Mouse (Mus musculus) kidney, adult 18-20 months (tissue): ENCODE data around the gene Ahcy.
"Not testable (repeated sequence)": the region's sequence is repeated elsewhere in the genome, so short reads cannot be mapped to it uniquely, and the experiment has no call there.

Source experiments
- DNase-seq: peaks from one replicate; pipeline ENCODE4 v3.0.0; 2021

The Ahcy gene

DNA sequence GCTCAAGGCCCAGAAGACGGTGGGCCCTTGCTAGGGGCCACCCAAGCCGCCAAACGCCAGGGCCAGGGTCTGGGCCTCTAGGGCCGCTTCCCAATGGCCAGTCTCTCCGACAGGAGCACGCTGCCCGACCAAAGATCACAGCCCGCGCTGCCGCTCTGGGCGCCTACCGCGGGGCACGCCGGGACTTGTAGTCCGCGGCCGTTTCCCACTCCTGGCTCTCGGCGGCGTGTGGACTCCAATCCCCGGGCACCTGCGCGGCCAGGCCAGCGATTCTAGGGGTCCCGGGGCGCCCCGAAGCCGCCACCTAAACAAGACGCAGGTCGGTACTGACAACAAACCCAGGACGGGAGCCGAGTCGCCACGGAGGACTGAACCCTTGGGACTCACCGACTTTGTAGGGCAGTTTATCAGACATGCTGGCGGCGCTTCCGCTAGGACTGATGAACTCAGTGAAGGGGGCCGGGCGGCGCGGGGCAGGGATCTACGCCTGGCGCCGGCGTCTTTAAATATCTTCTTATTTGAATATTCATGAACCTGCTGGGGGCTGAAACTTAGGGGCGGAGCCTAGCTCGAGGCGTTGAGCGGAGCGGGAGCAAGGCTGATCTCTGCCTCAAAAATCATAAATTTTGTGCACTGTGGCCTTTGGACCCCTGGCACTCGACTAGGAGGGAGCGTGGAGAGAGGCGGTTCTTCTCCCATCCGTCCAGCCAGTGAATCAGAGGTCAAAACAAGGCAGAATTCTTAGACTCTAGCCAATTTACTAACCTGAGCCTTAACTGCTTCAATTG lies at the start of gene Ahcy:
Gene Ahcy, minus strand, starts transcription at position 520 of the 788 bp plus-strand sequence.
- peak; percentile 97 for DNase-seq

GRCm38 (mm10) chr2:155115216-155115830 lies 41.0 kb upstream of the Ahcy start:
- DNase-seq, result no peak

GRCm38 (mm10) chr2:155107276-155107675 lies 33.0 kb upstream of the Ahcy start:
- DNase-seq, result not testable (repeated sequence)

DNA sequence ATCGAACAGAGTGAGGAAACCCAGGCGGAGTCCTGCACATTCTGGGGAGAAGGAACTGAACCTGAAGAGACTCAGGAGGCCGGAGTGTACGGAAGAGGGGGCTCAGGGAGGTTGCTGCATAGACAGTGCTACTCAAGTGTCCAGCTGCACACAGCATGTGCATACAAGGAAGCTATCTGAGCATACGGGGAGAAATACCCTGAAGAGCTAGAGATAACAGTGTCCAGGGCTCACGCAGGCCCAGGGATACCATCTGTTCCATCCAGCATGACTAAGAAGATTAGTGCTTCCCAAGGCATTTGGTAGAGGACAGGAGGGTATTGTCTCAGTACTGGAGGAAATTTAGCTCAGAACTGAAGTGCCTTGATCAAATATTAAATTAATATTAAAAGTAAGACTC lies 29.3 kb upstream of the Ahcy start:
- DNase-seq, result no peak

- DNase-seq, result peak; percentile 61
Measured at GRCm38 (mm10) chr2:155101761-155102181, 27.5 kb upstream of the Ahcy start.

- DNase-seq, result no peak
Measured at GRCm38 (mm10) chr2:155100796-155101259, 26.5 kb upstream of the Ahcy start.

DNA sequence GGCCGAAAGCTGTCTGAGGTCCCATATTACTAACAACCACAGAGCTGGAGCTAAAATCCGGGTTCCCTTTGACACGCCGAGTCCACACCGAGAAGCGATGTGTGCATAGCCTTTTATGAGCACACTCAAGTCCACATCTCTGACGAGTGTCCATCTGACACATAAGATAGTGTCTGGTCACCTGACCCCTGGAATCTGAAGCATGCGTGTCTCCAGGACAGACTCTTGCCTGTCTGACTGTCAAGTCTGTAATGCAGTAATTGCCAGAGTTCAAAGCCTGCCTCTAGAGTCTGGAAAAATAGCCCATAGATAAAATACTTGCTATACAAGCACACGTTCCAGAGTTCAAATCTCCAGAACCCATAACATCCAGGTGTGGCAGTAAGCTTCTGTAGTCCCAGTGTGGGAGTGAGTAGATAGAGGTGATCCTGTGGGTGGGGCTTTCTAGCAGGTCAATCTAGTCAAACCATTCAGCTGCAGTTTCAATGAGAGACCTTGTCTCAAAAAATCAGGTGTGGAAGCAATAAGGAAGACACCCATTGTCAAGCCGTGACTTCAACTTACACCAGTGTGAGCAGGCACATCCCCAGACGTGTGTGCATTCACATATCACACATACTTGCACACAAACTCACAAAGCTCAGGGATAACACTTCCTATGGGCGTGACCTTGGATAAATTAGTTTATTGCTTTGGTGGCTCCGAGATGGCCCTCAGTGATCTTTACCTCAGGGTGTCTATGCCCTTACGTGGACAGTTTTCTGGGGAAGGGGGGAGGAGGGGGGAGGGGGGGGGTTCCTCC lies 25.9 kb upstream of the Ahcy start:
- no peak for DNase-seq

- peak; percentile 65 for DNase-seq
Measured at GRCm38 (mm10) chr2:155099421-155099820, 25.1 kb upstream of the Ahcy start.

DNA sequence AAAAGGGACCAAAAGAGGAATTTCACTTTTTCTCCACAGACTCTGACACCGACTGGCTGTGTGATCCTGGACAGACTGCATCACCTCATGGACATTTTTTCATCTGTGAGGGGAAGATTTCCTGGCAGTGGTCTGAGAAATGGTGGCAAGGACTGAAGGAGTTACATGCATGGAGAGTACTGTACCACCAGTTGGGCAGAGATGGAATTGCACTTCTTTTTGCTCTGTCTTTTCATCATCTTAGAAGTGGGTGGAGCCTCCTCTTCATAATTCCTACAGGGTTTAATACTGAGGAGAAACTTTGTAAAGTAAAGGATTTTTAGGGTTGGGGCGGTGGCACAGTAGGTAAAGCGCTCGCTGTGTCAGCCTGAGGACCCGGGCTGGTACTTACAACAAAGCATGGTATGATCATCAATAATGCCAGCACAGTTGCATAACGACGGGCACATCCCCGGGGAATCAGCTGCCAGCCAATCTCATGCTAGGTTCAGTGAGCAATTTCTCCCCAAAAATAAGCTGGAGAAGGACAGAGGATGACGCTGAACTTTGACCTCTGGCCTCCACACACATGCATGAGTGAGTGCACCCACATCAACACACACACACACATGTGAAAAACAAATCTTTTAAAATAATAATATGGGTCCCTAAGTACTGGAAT lies 24.6 kb upstream of the Ahcy start:
- DNase-seq, result peak; percentile 62

DNA sequence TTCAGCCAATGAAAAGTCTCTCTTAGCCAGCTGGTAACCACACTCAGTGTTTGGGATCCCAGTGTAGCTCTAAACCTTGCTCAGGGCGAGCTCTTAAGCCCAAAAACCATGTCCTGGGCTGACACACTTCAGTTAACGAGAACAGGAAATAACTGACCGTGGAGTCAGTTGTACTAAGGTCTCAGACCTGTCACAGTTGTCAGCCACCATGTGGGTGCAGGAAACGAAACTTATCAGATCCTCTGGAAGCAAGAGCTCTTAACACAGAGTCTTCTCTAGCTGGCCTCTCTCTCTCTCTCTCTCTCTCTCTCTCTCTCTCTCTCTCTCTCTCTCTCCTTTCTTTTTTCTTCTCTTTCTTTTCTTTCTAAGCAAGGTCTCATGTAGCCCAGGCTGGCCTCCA lies 19.1 kb upstream of the Ahcy start:
- no peak for DNase-seq

- DNase-seq, result no peak
Measured at GRCm38 (mm10) chr2:155091743-155092075, 17.4 kb upstream of the Ahcy start.

- no peak for DNase-seq
Measured at GRCm38 (mm10) chr2:155090909-155091742, 16.8 kb upstream of the Ahcy start.

GRCm38 (mm10) chr2:155088264-155088663 lies 14.0 kb upstream of the Ahcy start:
- DNase-seq, result no peak

DNA sequence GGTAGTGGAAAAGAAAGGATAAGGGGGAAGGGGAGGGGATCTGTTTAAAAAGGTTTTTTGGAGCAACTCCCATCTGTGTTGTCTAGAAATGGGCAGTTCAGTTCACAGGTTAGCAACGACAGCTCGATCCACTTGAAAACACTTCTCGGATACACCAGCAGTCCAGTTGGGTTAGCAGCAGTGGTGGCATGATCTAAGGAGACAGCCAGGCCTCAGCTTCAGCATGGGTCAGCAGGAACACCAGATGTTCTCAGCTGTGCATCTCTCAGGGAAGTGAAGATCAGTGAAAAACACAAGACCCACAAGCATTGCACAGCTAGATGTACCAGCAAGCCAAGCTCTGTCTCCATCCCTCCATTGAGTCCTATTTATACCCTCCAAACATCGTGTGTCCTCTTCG lies 12.0 kb upstream of the Ahcy start:
- no peak for DNase-seq

GRCm38 (mm10) chr2:155084546-155084945 lies 10.2 kb upstream of the Ahcy start:
- peak; percentile 67 for DNase-seq

DNA sequence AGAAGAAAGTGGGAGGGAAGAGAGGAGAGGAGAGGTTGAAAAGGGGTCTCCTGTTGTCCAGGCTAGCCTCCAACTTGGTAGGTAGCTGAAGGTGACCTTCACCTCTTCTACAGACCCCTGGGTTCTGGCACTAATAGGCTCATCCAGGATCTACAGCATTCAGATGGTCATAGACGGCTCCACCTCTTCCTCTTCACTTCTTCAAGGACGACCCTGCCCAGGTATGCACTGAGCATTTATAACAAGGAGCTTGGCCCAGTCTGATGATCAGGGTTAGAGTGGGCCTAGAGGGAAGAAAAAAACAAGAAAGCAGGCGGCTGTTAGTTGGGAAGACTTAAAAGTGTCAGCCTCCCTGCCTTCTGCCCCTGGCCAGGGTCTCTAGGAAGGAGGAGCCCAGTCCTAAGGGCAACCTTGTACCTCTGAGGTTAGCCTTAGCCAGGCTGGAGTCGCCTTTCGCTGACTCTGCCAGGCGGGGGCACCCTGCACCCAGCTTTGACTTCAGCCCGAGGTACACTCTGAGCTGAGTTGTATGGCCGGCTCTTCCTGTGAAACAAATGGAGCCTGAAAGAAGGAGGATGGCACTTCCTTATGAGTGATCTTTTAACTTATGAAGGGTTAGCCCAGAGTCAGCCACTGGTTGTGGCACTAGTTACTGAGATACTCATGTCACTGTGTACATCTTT lies 8.0 kb upstream of the Ahcy start:
- DNase-seq, result peak; percentile 83

- DNase-seq, result peak; percentile 70
Measured at GRCm38 (mm10) chr2:155081056-155081455, 6.8 kb upstream of the Ahcy start.

DNA sequence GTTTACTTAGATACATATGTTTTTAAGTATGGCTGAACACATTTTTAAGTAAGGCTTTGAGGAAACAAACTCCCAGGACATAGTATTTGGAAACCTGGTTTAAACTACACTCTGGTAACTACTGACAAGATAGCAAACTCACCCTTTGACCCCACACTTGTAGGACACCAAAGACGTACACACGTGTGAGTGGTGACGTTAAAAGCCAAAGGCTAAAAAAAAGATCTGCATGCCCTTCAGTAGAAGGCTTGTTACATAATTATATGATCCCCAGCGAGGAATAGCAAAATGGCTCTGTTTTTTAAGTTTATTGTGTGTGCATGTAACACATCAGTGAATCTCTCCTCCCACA lies 5.9 kb upstream of the Ahcy start:
- no peak for DNase-seq

- DNase-seq, result no peak
Measured at GRCm38 (mm10) chr2:155079500-155080178, 5.3 kb upstream of the Ahcy start.

- no peak for DNase-seq
Measured at GRCm38 (mm10) chr2:155075649-155076048, 1.4 kb upstream of the Ahcy start.

GRCm38 (mm10) chr2:155074766-155075330 lies 551 bp upstream of the Ahcy start:
- no peak for DNase-seq
